Mouse (Mus musculus): ENCODE results near the gene Cdkal1.

GRCm38 (mm10) chr13:29218594-29219230, 636.8 kb downstream of the Cdkal1 start:
- no peak for TF ChIP-seq ZNF384 (IDR thresholded peaks at IDR 0.05; ENCODE audit: low read depth, low read length)
- TF ChIP-seq MAFK (IDR thresholded peaks at IDR 0.05; ENCODE audit: insufficient read depth, low read depth, low read length), result no peak
- no peak for TF ChIP-seq ZC3H11A (IDR thresholded peaks at IDR 0.05; ENCODE audit: borderline replicate concordance, low read depth, low read length)
- no peak for TF ChIP-seq CHD2 (IDR thresholded peaks at IDR 0.05; ENCODE audit: low read depth, low read length)
- no peak for TF ChIP-seq HCFC1 (IDR thresholded peaks at IDR 0.05; ENCODE audit: borderline replicate concordance, insufficient read depth, low read length)

Data from ES-E14 (cell line).